In genomic region chr4:45972951-45973350, GRCm38 (mm10) we compare ENCODE assay signal across 8 mouse cellular contexts. TPM values are rescaled to one million over a fixed set of nuclear protein-coding genes. Genes with fewer than 3 reads are reported as not detected.
A peak's percentile ranks its signal among the peaks of the same experiment; 100 is the strongest.
DNase-seq lines count a peak whose midpoint lies in the region; ATAC-seq and TF ChIP-seq lines count a peak whose summit lies in the region.

No protein-coding gene starts in this region.

- no peak for TF ChIP-seq POLR2A in liver, adult 2 months (IDR thresholded peaks at IDR 0.05; ENCODE audit: extremely low read depth, insufficient read depth, low read length)
- TF ChIP-seq POLR2A in cortical plate, adult 2 months (IDR thresholded peaks at IDR 0.05; ENCODE audit: extremely low read depth, insufficient read depth, low read length): no peak

- H3K27ac ChIP-seq in liver, adult 2 months (replicated peaks; ENCODE audit: insufficient read depth, low read depth, low read length): peak overlapping the region; percentile 53; the same call in 1 of the 2 replicates
- H3K27ac ChIP-seq in cortical plate, adult 2 months (ENCODE audit: insufficient read depth, low read length): no peak overlapping the region
- peak overlapping the region; percentile 79; the same call in 1 of the 2 replicates for H3K27ac ChIP-seq in hindbrain, embryonic 15.5 days (replicated peaks)
- H3K27ac ChIP-seq in midbrain, embryonic 16.5 days (ENCODE audit: low read length): no peak overlapping the region

- peaks cover 17% of the 10 kb centered on the region for H3K79me2 ChIP-seq in liver, adult 2 months (ENCODE audit: control insufficient read depth, insufficient read depth, low read length)

- DNase-seq in liver, adult 2 months (ENCODE audit: extremely low read depth, low read depth, low spot score): no peak
- DNase-seq in liver: no peak
- no peak for DNase-seq in adrenal gland, adult 2 months
- no peak for DNase-seq in right cerebral cortex, postnatal 4 days

- H3K4me2 ChIP-seq in hindbrain, embryonic 15.5 days: peak overlapping the region; percentile 61
- H3K4me2 ChIP-seq in midbrain, embryonic 16.5 days (ENCODE audit: low read length): peak overlapping the region; percentile 88

- H3K9ac ChIP-seq in liver, adult 2 months (ENCODE audit: low read depth, low read length): peak overlapping the region; percentile 91
- peak overlapping the region; percentile 64 for H3K9ac ChIP-seq in hindbrain, embryonic 15.5 days
- peak overlapping the region; percentile 83 for H3K9ac ChIP-seq in midbrain, embryonic 16.5 days (ENCODE audit: low read depth, low read length)

- no peak; the same call in none of the 2 replicates for ATAC-seq in hindbrain, embryonic 15.5 days (ENCODE audit: low FRiP score, low read depth)
- ATAC-seq in midbrain, embryonic 16.5 days: no peak
- ATAC-seq in granulocyte monocyte progenitor cell, adult 5-6 weeks (replicated peaks; ENCODE audit: poor library complexity, severe bottlenecking): no peak

- no peaks in the 10 kb centered on the region for H3K36me3 ChIP-seq in liver, adult 2 months (ENCODE audit: control insufficient read depth, insufficient read depth, low read length)
- no peaks in the 10 kb centered on the region for H3K36me3 ChIP-seq in hindbrain, embryonic 15.5 days
- H3K36me3 ChIP-seq in midbrain, embryonic 16.5 days (ENCODE audit: control insufficient read depth, insufficient read depth, low read length): no peaks in the 10 kb centered on the region

- TF ChIP-seq CTCF in liver, adult 2 months (IDR thresholded peaks at IDR 0.05; ENCODE audit: low read depth, low read length): no peak
- TF ChIP-seq CTCF in cortical plate, adult 2 months (IDR thresholded peaks at IDR 0.05; ENCODE audit: extremely low read depth, insufficient read depth, low read length): no peak

- 35% methylated on average over 9 of the region's 9 CpGs for WGBS in liver, adult 2 months
- WGBS in hindbrain, embryonic 15.5 days: 29% methylated on average over 9 of the region's 9 CpGs
- 10% methylated on average over 9 of the region's 9 CpGs for WGBS in midbrain, embryonic 16.5 days

- H3K4me1 ChIP-seq in liver, adult 2 months (ENCODE audit: control insufficient read depth, insufficient read depth, low read length): peaks cover 23% of the 10 kb centered on the region
- peaks cover 2% of the 10 kb centered on the region; the same call in 1 of the 2 replicates for H3K4me1 ChIP-seq in cortical plate, adult 2 months (ENCODE audit: control insufficient read depth, insufficient read depth, low read length)
- peaks cover 21% of the 10 kb centered on the region for H3K4me1 ChIP-seq in hindbrain, embryonic 15.5 days (replicated peaks)
- peaks cover 21% of the 10 kb centered on the region for H3K4me1 ChIP-seq in midbrain, embryonic 16.5 days (ENCODE audit: control insufficient read depth, insufficient read depth, low read length)

- H3K4me3 ChIP-seq in liver, adult 2 months (ENCODE audit: insufficient read depth, low read depth, low read length): peak overlapping the region; percentile 96
- peak overlapping the region; percentile 95 for H3K4me3 ChIP-seq in cortical plate, adult 2 months (ENCODE audit: insufficient read depth, low read length)
- peak overlapping the region; percentile 72 for H3K4me3 ChIP-seq in hindbrain, embryonic 15.5 days
- H3K4me3 ChIP-seq in midbrain, embryonic 16.5 days (ENCODE audit: low read depth, low read length): peak overlapping the region; percentile 86

- H3K27me3 ChIP-seq in liver, adult 2 months (ENCODE audit: control insufficient read depth, insufficient read depth, low read length): no peaks in the 10 kb centered on the region
- H3K27me3 ChIP-seq in hindbrain, embryonic 15.5 days: 0 out of 2 replicates have a peak, but pooled peaks cover 6% of the 10 kb centered on the region
- H3K27me3 ChIP-seq in midbrain, embryonic 16.5 days (ENCODE audit: control insufficient read depth, insufficient read depth, low read depth, low read length): no peaks in the 10 kb centered on the region

- H3K9me3 ChIP-seq in hindbrain, embryonic 15.5 days: no peaks in the 10 kb centered on the region
- no peaks in the 10 kb centered on the region for H3K9me3 ChIP-seq in midbrain, embryonic 16.5 days (replicated peaks; ENCODE audit: control insufficient read depth, low read length, poor library complexity, severe bottlenecking)

RNA-seq across cellular contexts. Expression of gene Tdrd7, which starts 7.8 kb away (rescaled TPM):
- 27.0 and 27.8 TPM in 2 replicates for total RNA-seq in liver, adult 2 months (2014; rRNA removed)
- polyA plus RNA-seq in liver, adult 2 months (2012; rRNA removed): 10.9 and 11.3 TPM in 2 replicates
- polyA plus RNA-seq in cortical plate, adult 2 months (2012; rRNA removed): 28.9 and 29.5 TPM in 2 replicates
- polyA plus RNA-seq in hindbrain, embryonic 15.5 days (2015; fragmentation: Nextera tagmentation; extraction: Ambion mirVana): 28.6 and 30.0 TPM in 2 replicates
- polyA plus RNA-seq in midbrain, embryonic 16.5 days (2015; fragmentation: Nextera tagmentation; extraction: Ambion mirVana): 24.9 and 26.1 TPM in 2 replicates
- 6.0 and 38.7 TPM in 2 replicates for total RNA-seq in granulocyte monocyte progenitor cell, adult 5-6 weeks (2014; fragmentation: Nextera tagmentation)
- 8.3 and 9.9 TPM in 2 replicates for total RNA-seq in granulocyte monocyte progenitor cell, adult 5-6 weeks (2017)
- 10 to 100 TPM; 22.5 to 30.1 TPM for total RNA-seq in adrenal gland, adult 2 months (2021)
- polyA plus RNA-seq in adrenal gland, adult 2 months (2012; rRNA removed): 5.4 and 5.6 TPM in 2 replicates

Comparison
In these comparisons a context has a peak if more than half of its experiments do, and no peak if none do; other contexts are left out.
1. H3K27ac ChIP-seq: peak in liver, adult 2 months (single experiment) and hindbrain, embryonic 15.5 days (single experiment); none in cortical plate, adult 2 months (single experiment) and midbrain, embryonic 16.5 days (single experiment).
2. Peak in every context shown above with its lines, with median percentiles within 50 percentile points of each other: H3K4me3 ChIP-seq and H3K9ac ChIP-seq.